Mouse (Mus musculus): ENCODE measurements around the gene Endog. TPM values are rescaled to one million over a fixed set of nuclear protein-coding genes. Genes with fewer than 3 reads are reported as not detected.
"Not testable (repeated sequence)": the region's sequence is repeated elsewhere in the genome, so short reads cannot be mapped to it uniquely, and the experiment has no call there.

Endog gene
- polyA plus RNA-seq, 1 experiment from 2014 or later, result 29.2 TPM

DNA sequence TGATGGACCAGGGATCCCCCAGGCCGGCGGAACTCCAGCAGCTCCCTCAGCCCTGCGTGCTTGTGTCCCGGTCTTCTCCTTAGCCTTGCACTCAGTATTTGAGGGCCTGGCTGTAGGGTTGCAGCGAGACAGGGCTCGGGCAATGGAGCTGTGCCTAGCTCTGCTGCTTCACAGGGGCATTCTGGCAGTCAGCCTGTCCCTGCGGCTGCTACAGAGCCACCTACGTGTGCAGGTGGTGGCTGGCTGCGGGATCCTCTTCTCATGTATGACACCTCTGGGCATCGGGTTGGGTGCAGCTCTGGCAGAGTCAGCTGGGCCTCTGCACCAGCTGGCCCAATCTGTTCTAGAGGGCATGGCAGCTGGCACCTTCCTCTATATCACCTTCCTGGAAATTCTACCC is 11.4 kb upstream of the Endog start:
- H3K4me2 ChIP-seq (ENCODE audit: low read length); H3K9me3 ChIP-seq (ENCODE audit: control insufficient read depth, low read length); H3K36me3 ChIP-seq (ENCODE audit: control insufficient read depth, insufficient read depth, low read length); H3K27ac ChIP-seq (ENCODE audit: low read depth, low read length); H3K4me3 ChIP-seq (ENCODE audit: low read length); H3K27me3 ChIP-seq (replicated peaks; ENCODE audit: control insufficient read depth, insufficient read depth, low read length); H3K9ac ChIP-seq (ENCODE audit: low read depth, low read length); H3K4me1 ChIP-seq (ENCODE audit: control insufficient read depth, insufficient read depth, low read depth, low read length): not testable (repeated sequence)
- WGBS, result 87% methylated on average over 3 of the region's 10 CpGs
- 0 out of 2 replicates have a peak, but pooled peaks have one; percentile 14 for ATAC-seq

DNA sequence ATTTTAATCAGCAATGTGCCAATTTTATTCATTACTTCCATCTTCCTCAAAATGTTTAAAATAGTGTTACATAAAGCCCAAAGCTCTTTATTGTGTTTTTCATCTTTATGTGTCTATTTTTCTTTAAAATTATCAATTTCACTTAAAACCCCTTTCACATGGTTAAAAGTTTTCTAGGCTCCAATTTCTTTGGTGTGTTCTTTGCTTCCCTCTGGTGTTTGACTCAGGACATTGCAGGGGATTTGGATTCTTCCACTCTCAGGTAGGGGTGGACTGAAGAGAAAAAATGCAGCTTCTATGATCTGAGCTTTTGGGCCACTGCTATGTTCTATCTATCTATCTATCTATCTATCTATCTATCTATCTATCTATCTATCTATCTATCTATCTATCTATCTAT is 9.5 kb upstream of the Endog start:
- no peak for ATAC-seq
- H3K9ac ChIP-seq (ENCODE audit: low read depth, low read length), result no peak overlapping the region
- no peaks in the 10 kb centered on the region for H3K9me3 ChIP-seq (ENCODE audit: control insufficient read depth, low read length)
- H3K4me1 ChIP-seq (ENCODE audit: control insufficient read depth, insufficient read depth, low read depth, low read length), result no peaks in the 10 kb centered on the region
- no peak overlapping the region for H3K4me3 ChIP-seq (ENCODE audit: low read length)
- H3K27ac ChIP-seq (ENCODE audit: low read depth, low read length), result no peak overlapping the region
- no peaks in the 10 kb centered on the region for H3K36me3 ChIP-seq (ENCODE audit: control insufficient read depth, insufficient read depth, low read length)
- no peak overlapping the region for H3K4me2 ChIP-seq (ENCODE audit: low read length)
- H3K27me3 ChIP-seq (replicated peaks; ENCODE audit: control insufficient read depth, insufficient read depth, low read length), result no peaks in the 10 kb centered on the region

DNA sequence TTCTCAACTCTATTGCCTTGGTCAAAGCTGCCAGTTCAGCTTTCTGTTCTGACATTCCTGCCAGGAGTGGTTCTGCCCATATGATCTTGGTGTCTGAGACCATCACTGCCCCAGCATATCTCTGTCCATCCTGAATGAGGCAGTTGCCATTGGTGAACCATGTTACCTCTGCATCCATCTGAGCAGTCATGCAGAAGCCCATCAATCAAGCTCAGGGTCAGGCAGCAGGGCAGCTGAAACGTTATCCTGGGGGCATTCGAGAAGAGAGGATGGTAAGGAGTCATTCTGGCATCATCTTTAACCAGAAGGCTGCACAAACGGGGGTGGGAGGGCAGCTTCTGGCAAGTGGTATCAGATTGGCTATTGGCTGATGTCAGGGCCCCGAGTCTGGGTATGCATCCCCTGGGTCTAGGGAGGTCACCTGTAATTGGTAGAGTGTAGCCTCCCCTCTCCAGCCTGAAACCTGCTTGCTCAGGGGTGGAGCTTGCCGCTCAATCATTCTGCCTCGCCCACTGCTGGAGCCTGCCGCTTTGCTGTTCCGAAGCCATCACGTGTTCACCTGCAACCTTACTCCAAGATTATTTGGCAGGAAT is 6.9 kb upstream of the Endog start:
- no peak overlapping the region for H3K27ac ChIP-seq (ENCODE audit: low read depth, low read length)
- 61% methylated on average over 9 of the region's 9 CpGs for WGBS
- no peaks in the 10 kb centered on the region for H3K4me1 ChIP-seq (ENCODE audit: control insufficient read depth, insufficient read depth, low read depth, low read length)
- H3K9me3 ChIP-seq (ENCODE audit: control insufficient read depth, low read length), result no peaks in the 10 kb centered on the region
- H3K9ac ChIP-seq (ENCODE audit: low read depth, low read length), result no peak overlapping the region
- no peak overlapping the region for H3K4me3 ChIP-seq (ENCODE audit: low read length)
- no peak overlapping the region for H3K4me2 ChIP-seq (ENCODE audit: low read length)
- no peaks in the 10 kb centered on the region for H3K27me3 ChIP-seq (replicated peaks; ENCODE audit: control insufficient read depth, insufficient read depth, low read length)
- ATAC-seq, result no peak
- H3K36me3 ChIP-seq (ENCODE audit: control insufficient read depth, insufficient read depth, low read length), result no peaks in the 10 kb centered on the region

DNA sequence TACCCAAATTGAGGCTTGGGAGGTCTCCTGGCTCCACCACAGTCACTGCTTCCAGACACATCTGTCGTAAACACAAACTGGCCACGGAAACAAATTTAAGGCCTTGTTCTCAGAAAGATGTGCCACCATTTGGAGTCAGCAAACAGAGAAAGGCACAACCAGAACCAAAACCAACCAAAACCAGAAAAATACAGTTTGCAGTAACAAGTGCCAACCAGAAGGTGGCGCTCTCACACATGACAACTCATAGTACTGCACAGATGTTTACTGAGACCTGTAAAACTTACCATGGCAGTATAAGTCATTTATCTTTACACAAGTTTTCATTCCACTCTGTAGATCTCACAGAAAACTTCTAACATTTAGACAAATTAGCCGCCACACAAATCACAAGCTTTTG is 4.6 kb upstream of the Endog start:
- Histone ChIP-seq H3K4me1 (ENCODE audit: control insufficient read depth, insufficient read depth, low read depth, low read length) (no peaks in the 10 kb centered on the region; the same call in 1 of the 2 replicates), H3K9me3 (ENCODE audit: control insufficient read depth, low read length) (no peaks in the 10 kb centered on the region), H3K9ac (ENCODE audit: low read depth, low read length) (no peak overlapping the region), H3K4me3 (ENCODE audit: low read length) (no peak overlapping the region), H3K27ac (ENCODE audit: low read depth, low read length) (no peak overlapping the region), H3K36me3 (ENCODE audit: control insufficient read depth, insufficient read depth, low read length) (no peaks in the 10 kb centered on the region), H3K27me3 (replicated peaks; ENCODE audit: control insufficient read depth, insufficient read depth, low read length) (no peaks in the 10 kb centered on the region), H3K4me2 (ENCODE audit: low read length) (no peak overlapping the region)
- ATAC-seq, result no peak
- 61% methylated on average over 4 of the region's 4 CpGs for WGBS

DNA sequence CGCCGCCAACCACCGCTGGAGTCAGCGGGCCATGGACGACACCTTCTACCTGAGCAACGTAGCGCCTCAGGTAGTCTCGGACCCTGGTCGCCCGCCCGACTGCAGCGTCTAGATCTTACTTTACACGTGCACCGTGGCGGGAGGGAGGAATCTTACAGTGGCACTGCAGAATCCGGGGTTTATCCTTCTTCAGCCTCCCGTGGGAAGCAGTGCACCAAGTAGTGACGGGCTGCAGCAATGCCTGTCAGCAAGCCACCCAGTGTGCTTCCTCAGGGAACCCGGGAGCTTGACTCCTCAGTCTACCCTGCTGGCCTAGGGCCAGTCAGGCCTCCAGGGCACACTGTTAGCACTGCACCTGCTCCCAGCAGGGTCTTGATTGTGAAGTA is 697 bp downstream of the Endog start:
- peak; percentile 25; the same call in 1 of the 2 replicates for ATAC-seq
- WGBS, result under 1% methylated on average over 19 of the region's 19 CpGs
- H3K4me3 ChIP-seq (ENCODE audit: low read length), result peak overlapping the region; percentile 75
- no peaks in the 10 kb centered on the region for H3K9me3 ChIP-seq (ENCODE audit: control insufficient read depth, low read length)
- peak overlapping the region; percentile 84 for H3K9ac ChIP-seq (ENCODE audit: low read depth, low read length)
- H3K27ac ChIP-seq (ENCODE audit: low read depth, low read length), result peak overlapping the region; percentile 96
- H3K36me3 ChIP-seq (ENCODE audit: control insufficient read depth, insufficient read depth, low read length), result peaks cover 17% of the 10 kb centered on the region
- H3K27me3 ChIP-seq (replicated peaks; ENCODE audit: control insufficient read depth, insufficient read depth, low read length), result no peaks in the 10 kb centered on the region
- peaks cover 9% of the 10 kb centered on the region for H3K4me1 ChIP-seq (ENCODE audit: control insufficient read depth, insufficient read depth, low read depth, low read length)
- H3K4me2 ChIP-seq (ENCODE audit: low read length), result peak overlapping the region; percentile 95

DNA sequence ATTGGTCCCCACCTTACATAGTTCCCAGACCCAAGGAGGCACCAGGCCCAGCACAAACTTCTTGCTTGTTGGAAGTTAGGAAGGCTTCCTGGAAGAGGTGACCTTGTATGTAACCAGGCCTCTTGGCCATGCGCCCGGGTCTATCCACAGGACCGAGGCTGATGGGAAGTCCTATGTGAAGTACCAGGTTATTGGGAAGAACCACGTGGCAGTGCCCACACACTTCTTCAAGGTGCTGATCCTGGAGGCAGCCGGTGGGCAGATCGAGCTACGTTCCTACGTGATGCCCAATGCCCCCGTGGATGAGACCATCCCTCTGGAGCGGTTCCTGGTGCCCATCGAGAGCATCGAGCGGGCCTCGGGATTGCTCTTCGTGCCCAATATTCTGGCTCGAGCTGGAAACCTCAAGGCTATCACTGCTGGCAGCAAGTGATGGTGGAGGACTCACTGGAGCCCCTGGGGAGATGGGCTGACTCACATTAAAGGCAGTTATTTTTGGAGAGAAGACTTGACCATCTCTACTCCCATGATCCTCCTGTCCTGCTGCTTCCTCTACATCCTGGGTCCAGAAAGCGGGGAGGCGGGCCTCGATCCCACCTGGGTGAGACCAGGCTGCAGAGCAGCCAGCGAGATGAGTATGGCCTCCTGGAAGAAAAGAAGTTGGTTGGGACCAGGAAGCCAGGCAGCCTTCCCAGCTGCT is 2.4 kb downstream of the Endog start:
- Histone ChIP-seq H3K27me3 (replicated peaks; ENCODE audit: control insufficient read depth, insufficient read depth, low read length) (no peaks in the 10 kb centered on the region), H3K4me1 (ENCODE audit: control insufficient read depth, insufficient read depth, low read depth, low read length) (peaks cover 20% of the 10 kb centered on the region), H3K4me3 (ENCODE audit: low read length) (no peak overlapping the region), H3K36me3 (ENCODE audit: control insufficient read depth, insufficient read depth, low read length) (peaks cover 17% of the 10 kb centered on the region), H3K9ac (ENCODE audit: low read depth, low read length) (no peak overlapping the region), H3K4me2 (ENCODE audit: low read length) (no peak overlapping the region), H3K27ac (ENCODE audit: low read depth, low read length) (no peak overlapping the region), H3K9me3 (ENCODE audit: control insufficient read depth, low read length) (no peaks in the 10 kb centered on the region)
- no peak for ATAC-seq
- WGBS, result 97% methylated on average over 20 of the region's 20 CpGs

DNA sequence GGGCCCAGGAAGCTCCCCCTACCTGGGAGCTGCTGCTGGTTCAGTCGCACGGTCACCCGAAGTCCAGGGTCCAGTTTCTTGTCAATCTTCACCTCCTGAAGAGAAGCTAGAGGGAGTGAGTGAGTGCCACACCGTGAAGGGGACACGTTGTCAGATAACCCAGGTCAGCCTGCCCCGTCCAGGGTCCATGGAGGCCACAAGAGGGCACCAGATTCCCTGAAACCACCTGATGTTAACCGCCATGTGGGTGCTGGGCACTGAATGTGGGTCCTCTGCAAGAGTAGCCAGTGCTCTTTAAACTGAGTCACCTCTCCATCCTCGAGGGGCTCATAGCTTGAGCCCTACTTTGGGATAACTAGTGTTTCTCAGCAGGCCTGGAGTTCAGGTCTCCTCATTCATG is 4.6 kb downstream of the Endog start:
- H3K4me1 ChIP-seq (ENCODE audit: control insufficient read depth, insufficient read depth, low read depth, low read length), result peaks cover 20% of the 10 kb centered on the region
- H3K36me3 ChIP-seq (ENCODE audit: control insufficient read depth, insufficient read depth, low read length), result peaks cover 17% of the 10 kb centered on the region
- no peaks in the 10 kb centered on the region for H3K27me3 ChIP-seq (replicated peaks; ENCODE audit: control insufficient read depth, insufficient read depth, low read length)
- ATAC-seq, result no peak
- no peak overlapping the region for H3K4me2 ChIP-seq (ENCODE audit: low read length)
- H3K4me3 ChIP-seq (ENCODE audit: low read length), result no peak overlapping the region
- 91% methylated on average over 8 of the region's 8 CpGs for WGBS
- no peak overlapping the region for H3K9ac ChIP-seq (ENCODE audit: low read depth, low read length)
- H3K27ac ChIP-seq (ENCODE audit: low read depth, low read length), result no peak overlapping the region
- H3K9me3 ChIP-seq (ENCODE audit: control insufficient read depth, low read length), result no peaks in the 10 kb centered on the region

DNA sequence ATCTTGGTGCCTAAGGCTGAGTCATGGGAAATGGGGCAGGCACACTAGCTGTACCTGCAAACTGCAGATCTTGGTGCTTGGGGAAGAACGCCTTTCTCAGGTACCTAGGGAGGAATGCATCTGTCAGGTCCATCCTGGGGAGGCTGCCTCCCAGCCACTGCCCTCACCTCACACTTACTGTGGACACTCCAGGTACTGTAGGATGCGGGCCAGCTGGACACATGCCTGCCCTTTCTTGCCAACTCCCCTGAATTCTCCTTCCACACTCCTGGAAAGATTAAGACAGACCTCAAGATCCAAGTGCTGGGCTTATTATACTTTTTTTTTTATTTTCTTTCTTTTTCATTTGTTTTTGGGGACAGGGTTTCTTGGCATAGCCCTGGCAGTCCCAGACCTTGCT is 5.3 kb downstream of the Endog start:
- H3K4me3 ChIP-seq (ENCODE audit: low read length), result no peak overlapping the region
- H3K27me3 ChIP-seq (replicated peaks; ENCODE audit: control insufficient read depth, insufficient read depth, low read length), result no peaks in the 10 kb centered on the region
- H3K4me1 ChIP-seq (ENCODE audit: control insufficient read depth, insufficient read depth, low read depth, low read length), result peaks cover 20% of the 10 kb centered on the region
- no peak overlapping the region for H3K27ac ChIP-seq (ENCODE audit: low read depth, low read length)
- no peaks in the 10 kb centered on the region for H3K9me3 ChIP-seq (ENCODE audit: control insufficient read depth, low read length)
- no peak overlapping the region for H3K4me2 ChIP-seq (ENCODE audit: low read length)
- H3K9ac ChIP-seq (ENCODE audit: low read depth, low read length), result no peak overlapping the region
- H3K36me3 ChIP-seq (ENCODE audit: control insufficient read depth, insufficient read depth, low read length), result peaks cover 17% of the 10 kb centered on the region
- WGBS, result 98% methylated on average over 2 of the region's 2 CpGs
- no peak for ATAC-seq

DNA sequence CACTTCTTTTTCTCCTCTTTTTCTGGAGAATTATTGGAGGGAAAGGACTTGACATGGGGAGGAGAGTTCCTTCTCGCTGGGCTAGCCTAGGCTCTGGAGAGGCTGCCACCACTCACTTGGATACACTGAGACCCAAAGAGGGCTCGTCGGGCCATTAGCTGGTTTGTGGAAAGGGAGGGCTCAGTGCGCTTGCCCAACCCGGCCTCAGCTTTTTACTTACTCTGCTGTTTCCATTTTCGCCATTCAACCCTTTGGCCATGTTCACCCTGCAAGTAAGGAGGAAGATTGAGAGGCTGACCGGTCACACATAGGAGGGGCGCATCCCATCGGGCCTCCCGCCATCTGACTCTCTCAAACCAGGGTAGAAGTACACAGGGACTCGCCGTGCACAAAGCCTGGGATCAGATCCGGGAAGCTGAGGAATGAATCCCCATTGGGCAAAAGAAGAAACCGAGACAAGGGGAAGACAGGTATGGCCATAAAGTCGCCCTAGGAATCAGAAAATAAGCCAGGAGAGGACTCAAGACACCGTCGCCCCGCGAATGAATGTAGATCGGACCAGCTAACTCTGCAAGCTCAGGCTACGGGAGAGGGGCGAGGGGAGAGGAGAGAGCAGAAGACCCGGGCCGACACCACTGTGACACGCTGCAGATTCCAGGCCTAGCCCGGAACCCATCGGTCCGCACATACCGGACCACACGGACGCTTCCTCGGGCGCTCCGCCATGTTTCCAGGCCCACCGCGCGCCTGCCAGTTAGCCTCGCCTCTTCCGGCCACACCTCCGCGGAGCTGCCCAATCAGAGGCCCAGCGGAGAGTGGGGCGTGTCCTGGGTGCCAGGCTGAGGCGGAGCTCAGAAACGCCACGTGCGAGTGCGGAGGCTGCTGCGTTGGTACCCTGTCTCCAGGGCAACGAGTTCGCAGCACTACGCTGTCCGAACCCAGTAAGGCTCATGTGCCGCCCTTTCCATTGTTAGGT is 6.7 kb downstream of the Endog start, which contains the start of gene Spout1:
TSS of gene Spout1 (minus strand) at position 760 of the 976 bp plus-strand sequence.
- 4% methylated on average over 50 of the region's 54 CpGs for WGBS
- peak within 1 kb of the TSS; percentile 69 for H3K9ac ChIP-seq (ENCODE audit: low read depth, low read length)
- H3K4me1 ChIP-seq (ENCODE audit: control insufficient read depth, insufficient read depth, low read depth, low read length), result peaks cover 12% of the 10 kb centered on the region
- H3K27me3 ChIP-seq (replicated peaks; ENCODE audit: control insufficient read depth, insufficient read depth, low read length), result no peaks in the 10 kb centered on the region
- H3K4me3 ChIP-seq (ENCODE audit: low read length), result peak within 1 kb of the TSS; percentile 61
- H3K4me2 ChIP-seq (ENCODE audit: low read length), result peak within 1 kb of the TSS; percentile 86
- no peaks in the 10 kb centered on the region for H3K9me3 ChIP-seq (ENCODE audit: control insufficient read depth, low read length)
- peak; percentile 99 for ATAC-seq
- peak within 1 kb of the TSS; percentile 48 for H3K27ac ChIP-seq (ENCODE audit: low read depth, low read length)
- peaks cover 17% of the 10 kb centered on the region for H3K36me3 ChIP-seq (ENCODE audit: control insufficient read depth, insufficient read depth, low read length)
